Mouse (Mus musculus): ENCODE data around the gene Pet117.

DNA sequence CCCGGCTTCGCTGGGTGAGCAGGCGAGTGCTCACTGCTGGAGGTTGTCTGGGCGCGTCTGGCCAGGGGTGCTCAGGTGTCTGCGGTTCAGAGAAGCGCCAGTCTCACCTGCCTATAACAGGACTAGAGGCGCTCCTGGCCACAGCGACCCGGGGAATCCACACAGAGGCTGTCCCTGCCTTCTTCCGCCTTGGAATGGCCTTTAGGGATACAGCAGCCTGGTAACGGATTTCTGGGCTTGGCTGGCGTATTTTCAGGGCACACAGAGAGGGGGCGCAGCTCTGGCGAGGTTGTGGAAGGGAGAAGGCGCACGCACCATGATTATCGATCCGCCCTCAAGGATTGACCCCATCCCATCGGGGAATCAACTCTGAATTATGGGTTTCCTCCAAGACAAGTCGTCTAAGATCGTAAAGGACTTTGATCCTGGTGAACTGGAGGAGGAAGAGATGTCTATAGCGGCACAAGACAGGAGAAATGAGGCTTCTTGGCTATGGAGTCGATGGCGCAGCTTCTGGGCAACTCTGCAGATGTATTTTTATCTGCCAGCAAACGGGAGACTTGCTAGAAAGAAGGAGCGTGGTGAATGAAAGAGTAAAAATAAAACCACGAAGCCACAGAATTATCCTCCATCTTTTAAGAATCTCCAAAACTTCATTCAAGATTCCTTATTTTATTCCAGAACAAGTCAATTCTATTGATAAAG is 35.5 kb upstream of the Pet117 start:
- peak; percentile 50 for TF ChIP-seq CTCF (IDR thresholded peaks at IDR 0.05; ENCODE audit: low read depth)
- TF ChIP-seq EP300 (optimal IDR thresholded peaks at IDR 0.05): no peak

Data from stomach, postnatal 0 days (tissue).